Mouse (Mus musculus) liver, postnatal 0 days (tissue): Measurements from ENCODE around the gene Muc20. TPM values are rescaled to one million over a fixed set of nuclear protein-coding genes. Genes with fewer than 3 reads are reported as not detected.
A peak's percentile ranks its signal among the peaks of the same experiment; 100 is the strongest.

Source experiments
- ATAC-seq: fragments of 200-750 bp; cut with Nextera tagmentation; 2 replicates; pipeline ENCODE4 v1.8.0; 2017; ENCODE audit warnings: mild to moderate bottlenecking, moderate library complexity
- DNase-seq: peaks from one replicate; pipeline ENCODE4 v3.0.0-alpha.2; 2016
- H3K27ac ChIP-seq: fragments of 300-500 bp; sonication (generic); 2 replicates; pipeline ENCODE4 v1.5.1; 2014; ENCODE audit warnings: antibody characterized with exemption, moderate library complexity, mild to moderate bottlenecking, low read depth
- H3K27me3 ChIP-seq: fragments of 300-500 bp; sonication (generic); 2 replicates; pipeline ENCODE4 v1.6.1; 2014; ENCODE audit warnings: low read length, control low read depth, mixed read lengths; ENCODE audit not compliant: insufficient read depth
- H3K36me3 ChIP-seq: fragments of 300-500 bp; sonication (generic); replicated peaks from 2 replicates; pipeline ENCODE4 v1.6.1; 2014; ENCODE audit warnings: mild to moderate bottlenecking, control low read depth, low read length, moderate library complexity, mixed read lengths; ENCODE audit not compliant: insufficient read depth
- H3K4me1 ChIP-seq: fragments of 300-500 bp; sonication (generic); 2 replicates; pipeline ENCODE4 v1.6.1; 2014; ENCODE audit warnings: antibody characterized with exemption, mild to moderate bottlenecking, control low read depth; ENCODE audit not compliant: insufficient read depth
- H3K4me2 ChIP-seq: fragments of 300-500 bp; sonication (generic); 2 replicates; pipeline ENCODE4 v1.6.1; 2014; ENCODE audit warnings: low read depth, mild to moderate bottlenecking, low read length, moderate library complexity, mixed read lengths
- H3K4me3 ChIP-seq: fragments of 300-500 bp; sonication (generic); 2 replicates; pipeline ENCODE4 v1.5.1; 2014; ENCODE audit warnings: low read depth, low read length
- H3K9ac ChIP-seq: fragments of 300-500 bp; sonication (generic); replicated peaks from 2 replicates; pipeline ENCODE4 v1.6.1; 2014; ENCODE audit warnings: mild to moderate bottlenecking, moderate library complexity
- H3K9me3 ChIP-seq: fragments of 300-500 bp; sonication (generic); 2 replicates; pipeline ENCODE4 v1.6.1; 2016; ENCODE audit warnings: mild to moderate bottlenecking, control low read depth, low read length, mixed read lengths
- CTCF ChIP-seq: sonication (generic); IDR thresholded peaks from 2 replicates; pipeline ENCODE4 v1.5.1; 2016; ENCODE audit warnings: antibody characterized with exemption, low read depth
- EP300 ChIP-seq: IDR thresholded peaks from 2 replicates; pipeline ENCODE4 v1.6.1; 2016; ENCODE audit warnings: antibody characterized with exemption, low read depth, mild to moderate bottlenecking
- WGBS: fragments of 180-500 bp; shearing (Covaris S2); extraction: QIAGEN DNeasy Blood & Tissue Kit; methylation state at CpG from one replicate; pipeline ENCODE4 v1.1.7; 2014; ENCODE audit not compliant: insufficient replicate concordance; 5-methylcytosine and 5-hydroxymethylcytosine counted together
- polyA plus RNA-seq: library from polyadenylated mRNA; unstranded; fragments of >200 nt; fragmentation: Nextera tagmentation; extraction: Ambion mirVana; gene quantifications from 2 replicates; pipeline ENCODE4 v1.2.1, GENCODE M21; 2015

Gene Muc20
- polyA plus RNA-seq, 1 experiment from 2014 or later = not detected

DNA sequence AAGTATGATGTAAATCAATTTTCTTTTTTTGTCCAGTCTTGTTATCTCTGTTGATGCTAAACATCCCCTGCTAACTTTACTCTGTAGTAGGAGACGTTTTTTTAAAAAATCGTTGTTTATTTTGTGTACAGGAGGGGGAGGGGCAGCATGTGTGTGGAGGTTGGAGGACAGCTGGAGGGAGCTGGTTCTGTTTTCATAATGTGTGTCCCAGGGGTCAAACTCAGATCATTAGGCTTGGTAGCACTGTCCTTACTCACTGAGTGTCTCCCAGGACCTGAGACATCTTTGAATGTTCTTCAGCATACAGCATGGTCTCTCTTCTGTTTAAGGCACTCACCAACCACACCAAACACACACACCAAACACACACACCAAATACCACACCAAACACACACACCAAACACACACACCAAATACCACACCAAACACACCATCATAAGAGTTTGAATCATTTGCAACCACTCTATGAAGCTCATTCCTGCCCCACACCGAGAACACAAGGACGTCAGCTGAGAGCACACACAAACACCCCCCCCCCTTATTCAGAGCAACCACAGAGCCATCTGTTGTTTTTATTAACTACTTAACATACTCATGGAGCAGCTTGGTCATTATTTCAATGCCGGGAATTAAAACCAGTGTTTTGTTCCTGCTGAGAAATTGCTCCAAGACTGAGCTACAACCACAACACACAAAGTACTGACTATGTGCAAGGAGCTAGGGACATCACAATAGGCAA lies 13.7 kb downstream of the Muc20 start:
- WGBS = 52% methylated on average over 5 of the region's 5 CpGs
- peaks cover 4% of the 10 kb centered on the region; the same call in 1 of the 2 replicates for H3K9me3 ChIP-seq
- TF ChIP-seq EP300 (no peak), CTCF (no peak)
- DNase-seq = no peak
- no peaks in the 10 kb centered on the region for H3K36me3 ChIP-seq
- H3K4me2 ChIP-seq = no peak overlapping the region
- no peak overlapping the region for H3K4me3 ChIP-seq
- H3K27ac ChIP-seq = no peak overlapping the region
- peaks cover 2% of the 10 kb centered on the region; the same call in 1 of the 2 replicates for H3K4me1 ChIP-seq
- no peak overlapping the region for H3K9ac ChIP-seq
- 0 out of 2 replicates have a peak, but pooled peaks have one; percentile 31 for ATAC-seq
- no peaks in the 10 kb centered on the region for H3K27me3 ChIP-seq

DNA sequence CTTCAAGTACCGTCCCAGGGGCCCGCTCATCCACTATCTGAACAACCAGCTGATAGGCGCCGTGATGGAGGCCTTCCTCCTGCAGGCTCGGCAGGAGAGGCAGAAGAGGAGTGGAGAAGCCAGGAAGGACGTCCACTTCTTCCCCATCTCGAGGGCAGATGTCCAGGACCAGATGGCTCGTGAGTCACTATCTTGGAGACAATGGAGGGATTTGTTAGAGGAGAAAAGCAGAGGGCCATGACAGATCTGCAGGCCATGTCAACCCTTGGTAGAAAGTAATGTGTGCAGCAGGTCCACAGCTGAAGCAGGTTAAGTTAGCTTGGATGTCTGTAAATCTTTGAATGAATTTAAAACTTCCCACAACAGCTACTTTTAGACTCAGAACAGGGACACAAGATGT lies 18.3 kb downstream of the Muc20 start:
- ATAC-seq = no peak
- Histone ChIP-seq H3K27ac (no peak overlapping the region), H3K9ac (no peak overlapping the region), H3K4me3 (no peak overlapping the region), H3K4me1 (no peaks in the 10 kb centered on the region; the same call in 1 of the 2 replicates), H3K9me3 (no peaks in the 10 kb centered on the region), H3K27me3 (no peaks in the 10 kb centered on the region), H3K4me2 (no peak overlapping the region), H3K36me3 (no peaks in the 10 kb centered on the region)
- TF ChIP-seq CTCF (no peak), EP300 (no peak)
- 58% methylated on average over 8 of the region's 8 CpGs for WGBS
- no peak for DNase-seq

DNA sequence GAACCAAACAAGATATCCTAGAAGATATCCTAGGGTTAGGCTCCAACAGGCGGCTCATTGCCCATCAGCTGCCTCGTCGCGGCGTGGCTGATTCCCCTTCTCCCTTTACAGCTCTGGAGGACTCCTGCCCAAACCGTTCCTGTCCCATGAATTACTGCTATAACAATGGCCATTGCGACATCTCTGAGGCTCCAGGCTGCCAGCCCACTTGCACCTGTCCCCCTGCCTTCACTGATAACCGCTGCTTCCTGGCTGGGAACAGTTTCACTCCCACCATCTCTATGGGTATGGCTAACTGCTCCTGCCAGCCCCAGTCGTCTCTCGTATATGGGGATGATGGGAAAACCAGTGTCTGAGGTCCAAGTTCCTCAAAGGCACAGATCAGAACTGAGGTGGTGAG lies 20.6 kb downstream of the Muc20 start:
- Histone ChIP-seq H3K36me3 (no peaks in the 10 kb centered on the region), H3K27ac (no peak overlapping the region), H3K4me3 (no peak overlapping the region), H3K4me2 (no peak overlapping the region), H3K9ac (no peak overlapping the region), H3K9me3 (no peaks in the 10 kb centered on the region), H3K27me3 (no peaks in the 10 kb centered on the region), H3K4me1 (no peaks in the 10 kb centered on the region)
- TF ChIP-seq EP300 (no peak), CTCF (no peak)
- DNase-seq = no peak
- WGBS = 40% methylated on average over 10 of the region's 10 CpGs
- no peak for ATAC-seq

DNA sequence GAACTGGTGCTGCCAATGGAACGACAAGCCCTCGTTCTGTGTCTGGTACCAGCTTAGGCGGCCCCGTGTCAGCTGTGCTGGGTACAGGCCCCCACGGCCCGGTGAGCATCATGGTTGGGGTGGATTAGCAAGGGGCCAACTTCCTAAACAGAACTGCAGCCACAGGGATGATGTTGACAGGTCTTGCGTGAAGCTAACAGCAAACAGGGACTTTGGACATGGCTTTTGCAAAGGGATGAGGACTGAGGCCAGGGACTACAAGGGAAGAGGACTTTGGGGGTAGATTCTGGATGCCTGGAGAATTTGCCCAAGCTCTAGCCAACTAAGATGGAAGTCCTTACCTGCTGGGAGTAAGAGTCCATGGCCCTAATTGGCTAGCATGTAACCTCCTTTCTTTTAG lies 30.3 kb downstream of the Muc20 start:
- no peak overlapping the region for H3K27ac ChIP-seq
- no peak overlapping the region for H3K4me3 ChIP-seq
- TF ChIP-seq EP300 = no peak
- no peak for TF ChIP-seq CTCF
- ATAC-seq (peak; percentile 80), DNase-seq (peak; percentile 19)
- H3K27me3 ChIP-seq = no peaks in the 10 kb centered on the region
- 69% methylated on average over 7 of the region's 7 CpGs for WGBS
- H3K9ac ChIP-seq = no peak overlapping the region
- no peaks in the 10 kb centered on the region for H3K36me3 ChIP-seq
- H3K9me3 ChIP-seq = no peaks in the 10 kb centered on the region
- no peak overlapping the region for H3K4me2 ChIP-seq
- H3K4me1 ChIP-seq = 0 out of 2 replicates have a peak, but pooled peaks cover 5% of the 10 kb centered on the region

DNA sequence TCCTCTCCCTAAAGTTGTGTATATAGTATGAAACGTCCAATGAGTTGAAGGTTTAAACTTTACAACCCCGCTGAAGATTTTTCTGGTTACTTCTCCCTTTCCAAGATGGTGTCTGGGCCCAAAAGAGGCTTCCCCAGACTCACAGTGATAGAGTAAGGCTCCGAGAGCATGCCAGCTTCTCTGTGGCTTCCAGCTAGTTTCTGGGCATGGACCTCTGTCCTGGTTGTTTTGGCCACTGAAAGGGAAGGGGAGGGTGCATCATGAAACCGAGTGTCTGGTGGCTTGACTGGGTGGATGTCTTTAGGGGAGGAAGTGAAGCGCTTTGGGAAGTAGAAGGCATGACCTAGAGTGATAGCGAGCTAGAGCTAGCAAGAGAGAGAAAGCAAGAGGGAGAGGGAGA lies 32.3 kb downstream of the Muc20 start:
- DNase-seq = no peak
- H3K9ac ChIP-seq = no peak overlapping the region
- no peaks in the 10 kb centered on the region for H3K27me3 ChIP-seq
- no peak for ATAC-seq
- TF ChIP-seq CTCF (no peak), EP300 (no peak)
- H3K4me2 ChIP-seq = no peak overlapping the region
- peaks cover 9% of the 10 kb centered on the region; the same call in 1 of the 2 replicates for H3K4me1 ChIP-seq
- no peak overlapping the region for H3K4me3 ChIP-seq
- H3K9me3 ChIP-seq = no peaks in the 10 kb centered on the region
- WGBS = 52% methylated on average over 6 of the region's 6 CpGs
- no peak overlapping the region for H3K27ac ChIP-seq
- H3K36me3 ChIP-seq = no peaks in the 10 kb centered on the region

DNA sequence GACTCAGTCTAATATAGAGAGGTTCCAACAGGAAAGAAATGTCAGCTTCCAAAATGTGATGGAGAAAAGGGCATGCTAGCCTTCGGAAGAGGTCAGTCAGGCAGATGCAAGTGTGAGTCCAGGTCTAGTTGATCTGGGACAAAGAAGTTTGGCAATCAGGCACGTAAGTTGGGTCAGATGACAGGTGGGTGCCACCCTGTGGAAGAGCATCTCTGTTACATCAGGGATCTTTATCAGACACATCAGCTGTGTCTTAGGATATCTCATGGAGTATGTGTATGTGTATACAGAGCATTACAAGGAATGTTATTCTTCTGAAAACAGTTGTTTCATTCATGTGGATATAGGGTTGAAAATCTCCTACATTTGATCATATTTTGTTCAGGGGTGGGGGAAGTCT lies 32.7 kb downstream of the Muc20 start:
- no peak overlapping the region for H3K4me2 ChIP-seq
- H3K27me3 ChIP-seq = no peaks in the 10 kb centered on the region
- H3K36me3 ChIP-seq = no peaks in the 10 kb centered on the region
- 59% methylated on average over 2 of the region's 2 CpGs for WGBS
- H3K27ac ChIP-seq = no peak overlapping the region
- H3K4me1 ChIP-seq = peaks cover 9% of the 10 kb centered on the region; the same call in 1 of the 2 replicates
- ATAC-seq (peak; percentile 46; the same call in 1 of the 2 replicates), DNase-seq (no peak)
- TF ChIP-seq EP300 = no peak
- peak; percentile 55 for TF ChIP-seq CTCF
- H3K9me3 ChIP-seq = no peaks in the 10 kb centered on the region
- no peak overlapping the region for H3K9ac ChIP-seq
- H3K4me3 ChIP-seq = no peak overlapping the region
